Comparison of ENCODE assay signal across 8 mouse cellular contexts in the genomic region with DNA sequence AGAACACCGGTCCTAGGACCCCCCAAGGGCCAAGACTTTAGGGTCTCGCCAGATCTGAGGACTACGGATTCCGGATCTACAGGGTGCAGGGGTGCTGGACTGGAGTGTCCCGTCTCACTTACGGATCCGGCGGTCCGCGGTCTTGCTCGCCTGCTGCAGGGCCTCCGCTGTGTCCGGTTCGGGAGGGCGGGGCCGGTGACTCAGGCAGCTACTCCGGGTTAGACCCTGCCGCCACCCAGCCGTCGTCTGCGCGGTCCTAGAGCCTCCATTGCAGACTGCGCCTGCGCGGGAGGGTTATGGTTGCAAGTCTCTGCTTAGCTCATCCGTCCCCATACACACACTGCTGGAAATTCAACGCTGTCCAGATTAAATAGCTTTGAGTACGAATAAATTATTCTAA. TPM values are rescaled to one million over a fixed set of nuclear protein-coding genes. Genes with fewer than 3 reads are reported as not detected.
DNase-seq lines count a peak whose midpoint lies in the region; ATAC-seq lines count a peak whose summit lies in the region.

No protein-coding gene starts in this region.

- under 1% methylated on average over 28 of the region's 28 CpGs for WGBS in forebrain, embryonic 10.5 days
- under 1% methylated on average over 28 of the region's 28 CpGs for WGBS in heart, embryonic 16.5 days
- under 1% methylated on average over 28 of the region's 28 CpGs for WGBS in liver, embryonic 15.5 days (ENCODE audit: insufficient replicate concordance)
- 1% methylated on average over 28 of the region's 28 CpGs for WGBS in neural tube, embryonic 12.5 days

- H3K27ac ChIP-seq in forebrain, embryonic 10.5 days, result peak overlapping the region; percentile 87
- H3K27ac ChIP-seq in heart, embryonic 16.5 days (ENCODE audit: low read length), result peak overlapping the region; percentile 87
- peak overlapping the region; percentile 87 for H3K27ac ChIP-seq in liver, embryonic 15.5 days (replicated peaks)
- no peak overlapping the region for H3K27ac ChIP-seq in neural tube, embryonic 12.5 days

- peak overlapping the region; percentile 78 for H3K4me3 ChIP-seq in forebrain, embryonic 10.5 days
- H3K4me3 ChIP-seq in heart, embryonic 16.5 days (ENCODE audit: low read length), result peak overlapping the region; percentile 75
- peak overlapping the region; percentile 79 for H3K4me3 ChIP-seq in liver, embryonic 15.5 days (replicated peaks)
- H3K4me3 ChIP-seq in neural tube, embryonic 12.5 days, result peak overlapping the region; percentile 73

- peaks cover 43% of the 10 kb centered on the region for H3K4me1 ChIP-seq in forebrain, embryonic 10.5 days
- H3K4me1 ChIP-seq in heart, embryonic 16.5 days (ENCODE audit: control insufficient read depth, insufficient read depth, low read length), result peaks cover 17% of the 10 kb centered on the region
- peaks cover 46% of the 10 kb centered on the region for H3K4me1 ChIP-seq in liver, embryonic 15.5 days (replicated peaks)
- peaks cover 23% of the 10 kb centered on the region for H3K4me1 ChIP-seq in neural tube, embryonic 12.5 days

- H3K9ac ChIP-seq in heart, embryonic 16.5 days (ENCODE audit: low read length), result peak overlapping the region; percentile 90
- H3K9ac ChIP-seq in liver, embryonic 15.5 days, result peak overlapping the region; percentile 85
- H3K9ac ChIP-seq in neural tube, embryonic 12.5 days, result peak overlapping the region; percentile 72

- H3K36me3 ChIP-seq in forebrain, embryonic 10.5 days (replicated peaks), result peaks cover 29% of the 10 kb centered on the region
- peaks cover 19% of the 10 kb centered on the region for H3K36me3 ChIP-seq in heart, embryonic 16.5 days (ENCODE audit: control insufficient read depth, insufficient read depth)
- peaks cover 29% of the 10 kb centered on the region for H3K36me3 ChIP-seq in liver, embryonic 15.5 days (replicated peaks)
- peaks cover 24% of the 10 kb centered on the region for H3K36me3 ChIP-seq in neural tube, embryonic 12.5 days

- peak overlapping the region; percentile 70 for H3K4me2 ChIP-seq in heart, embryonic 16.5 days (ENCODE audit: low read depth, low read length)
- H3K4me2 ChIP-seq in liver, embryonic 15.5 days, result peak overlapping the region; percentile 88
- peak overlapping the region; percentile 88 for H3K4me2 ChIP-seq in neural tube, embryonic 12.5 days (replicated peaks)

- DNase-seq in c-Kit-negative CD71-positive TER-119-positive erythroid progenitor cells, embryonic 14.5 days (ENCODE audit: low read depth, low spot score), result peak; percentile 89
- peak; percentile 98 for DNase-seq in forebrain, embryonic 10.5 days (ENCODE audit: extremely low spot score, low spot score)
- peak; percentile 97 to 99 for DNase-seq in kidney, postnatal 36 days
- DNase-seq in telencephalon, adult 2 months (ENCODE audit: low read depth, low spot score), result peak; percentile 95

- no peaks in the 10 kb centered on the region for H3K27me3 ChIP-seq in forebrain, embryonic 10.5 days (ENCODE audit: poor library complexity, severe bottlenecking)
- no peaks in the 10 kb centered on the region for H3K27me3 ChIP-seq in heart, embryonic 16.5 days (ENCODE audit: control insufficient read depth, insufficient read depth, low read length)
- no peaks in the 10 kb centered on the region for H3K27me3 ChIP-seq in liver, embryonic 15.5 days
- H3K27me3 ChIP-seq in neural tube, embryonic 12.5 days (replicated peaks), result no peaks in the 10 kb centered on the region

- ATAC-seq in CD4-positive, CD25-positive, alpha-beta regulatory T cell, adult 4 months, result peak; percentile 88
- peak; percentile 90 for ATAC-seq in heart, embryonic 16.5 days (replicated peaks; ENCODE audit: extremely low read depth, insufficient read depth, low FRiP score)
- ATAC-seq in liver, embryonic 15.5 days (ENCODE audit: insufficient read depth), result peak; percentile 87
- ATAC-seq in neural tube, embryonic 12.5 days (ENCODE audit: low FRiP score, low read depth), result peak; percentile 87

- H3K9me3 ChIP-seq in forebrain, embryonic 10.5 days, result no peaks in the 10 kb centered on the region
- no peaks in the 10 kb centered on the region for H3K9me3 ChIP-seq in heart, embryonic 16.5 days (replicated peaks; ENCODE audit: control insufficient read depth, low read length)
- no peaks in the 10 kb centered on the region for H3K9me3 ChIP-seq in liver, embryonic 15.5 days (replicated peaks)
- H3K9me3 ChIP-seq in neural tube, embryonic 12.5 days, result no peaks in the 10 kb centered on the region

RNA-seq across cellular contexts. Expression of a gene that starts 3.7 kb away (rescaled TPM):
- 10 to 100 TPM; 49.8 to 68.7 TPM for polyA plus RNA-seq in CD4-positive, CD25-positive, alpha-beta regulatory T cell, adult 4 months (2017; shearing (Covaris generic))
- 45.9 and 51.2 TPM in 2 replicates for polyA plus RNA-seq in forebrain, embryonic 10.5 days (2016; fragmentation: Nextera tagmentation; extraction: Ambion mirVana)
- polyA plus RNA-seq in heart, embryonic 16.5 days (2015; fragmentation: Nextera tagmentation; extraction: Ambion mirVana), result 85.4 and 87.7 TPM in 2 replicates
- polyA plus RNA-seq in liver, embryonic 15.5 days (2015; fragmentation: Nextera tagmentation; extraction: Ambion mirVana), result 36.2 and 40.8 TPM in 2 replicates
- polyA plus RNA-seq in neural tube, embryonic 12.5 days (2016; fragmentation: Nextera tagmentation; extraction: Ambion mirVana), result 73.3 and 78.3 TPM in 2 replicates

RNA-seq across cellular contexts. Expression of a gene that starts 10.9 kb away (rescaled TPM):
- under 1 TPM in 1 of 2 experiments, not detected in 1; 0.90 TPM for polyA plus RNA-seq in CD4-positive, CD25-positive, alpha-beta regulatory T cell, adult 4 months (2017; shearing (Covaris generic))
- polyA plus RNA-seq in forebrain, embryonic 10.5 days (2016; fragmentation: Nextera tagmentation; extraction: Ambion mirVana), result 4.0 and 4.5 TPM in 2 replicates
- 506 and 580 TPM in 2 replicates for polyA plus RNA-seq in heart, embryonic 16.5 days (2015; fragmentation: Nextera tagmentation; extraction: Ambion mirVana)
- polyA plus RNA-seq in liver, embryonic 15.5 days (2015; fragmentation: Nextera tagmentation; extraction: Ambion mirVana), result 5.6 and 7.7 TPM in 2 replicates
- polyA plus RNA-seq in neural tube, embryonic 12.5 days (2016; fragmentation: Nextera tagmentation; extraction: Ambion mirVana), result 2.9 and 5.8 TPM in 2 replicates

RNA-seq across cellular contexts. Expression of a gene that starts 25.3 kb away (rescaled TPM):
- 10 to 100 TPM; 19.5 to 22.3 TPM for polyA plus RNA-seq in CD4-positive, CD25-positive, alpha-beta regulatory T cell, adult 4 months (2017; shearing (Covaris generic))
- 20.3 and 21.1 TPM in 2 replicates for polyA plus RNA-seq in forebrain, embryonic 10.5 days (2016; fragmentation: Nextera tagmentation; extraction: Ambion mirVana)
- polyA plus RNA-seq in heart, embryonic 16.5 days (2015; fragmentation: Nextera tagmentation; extraction: Ambion mirVana), result 7.2 and 7.3 TPM in 2 replicates
- 4.2 and 4.5 TPM in 2 replicates for polyA plus RNA-seq in liver, embryonic 15.5 days (2015; fragmentation: Nextera tagmentation; extraction: Ambion mirVana)
- polyA plus RNA-seq in neural tube, embryonic 12.5 days (2016; fragmentation: Nextera tagmentation; extraction: Ambion mirVana), result 14.6 and 15.6 TPM in 2 replicates

RNA-seq across cellular contexts. Expression of a gene that starts 36.9 kb away (rescaled TPM):
- 10 to 100 TPM; 50.3 to 54.3 TPM for polyA plus RNA-seq in CD4-positive, CD25-positive, alpha-beta regulatory T cell, adult 4 months (2017; shearing (Covaris generic))
- 163 and 169 TPM in 2 replicates for polyA plus RNA-seq in forebrain, embryonic 10.5 days (2016; fragmentation: Nextera tagmentation; extraction: Ambion mirVana)
- 112 TPM in 2 replicates for polyA plus RNA-seq in heart, embryonic 16.5 days (2015; fragmentation: Nextera tagmentation; extraction: Ambion mirVana)
- 43.3 and 44.4 TPM in 2 replicates for polyA plus RNA-seq in liver, embryonic 15.5 days (2015; fragmentation: Nextera tagmentation; extraction: Ambion mirVana)
- 156 and 166 TPM in 2 replicates for polyA plus RNA-seq in neural tube, embryonic 12.5 days (2016; fragmentation: Nextera tagmentation; extraction: Ambion mirVana)

RNA-seq across cellular contexts. Expression of a gene that starts 37.2 kb away (rescaled TPM):
- polyA plus RNA-seq in CD4-positive, CD25-positive, alpha-beta regulatory T cell, adult 4 months (2017; shearing (Covaris generic)), result 100 to 1,000 TPM in 1 of 2 experiments, 10 to 100 TPM in 1; 96.7 to 104 TPM
- polyA plus RNA-seq in forebrain, embryonic 10.5 days (2016; fragmentation: Nextera tagmentation; extraction: Ambion mirVana), result 248 and 257 TPM in 2 replicates
- 134 and 154 TPM in 2 replicates for polyA plus RNA-seq in heart, embryonic 16.5 days (2015; fragmentation: Nextera tagmentation; extraction: Ambion mirVana)
- polyA plus RNA-seq in liver, embryonic 15.5 days (2015; fragmentation: Nextera tagmentation; extraction: Ambion mirVana), result 42.0 and 44.0 TPM in 2 replicates
- 292 and 299 TPM in 2 replicates for polyA plus RNA-seq in neural tube, embryonic 12.5 days (2016; fragmentation: Nextera tagmentation; extraction: Ambion mirVana)

Comparison
In these comparisons a context has a peak if more than half of its experiments do, and no peak if none do; other contexts are left out.
1. RNA of a gene that starts 10.9 kb away (polyA plus RNA-seq): 506 to 580 TPM in heart, embryonic 16.5 days; 5.6 to 7.7 TPM in liver, embryonic 15.5 days, 2.9 to 5.8 TPM in neural tube, embryonic 12.5 days, 4.0 to 4.5 TPM in forebrain, embryonic 10.5 days and 0.90 TPM in CD4-positive, CD25-positive, alpha-beta regulatory T cell, adult 4 months; every median in the first group is over 10 times any median in the second.
2. Peak in every context shown above with its lines, with median percentiles within 50 percentile points of each other: ATAC-seq, DNase-seq, H3K4me3 ChIP-seq, H3K4me2 ChIP-seq and H3K9ac ChIP-seq.